Mouse (Mus musculus) liver, embryonic 15.5 days (tissue): ENCODE results near the gene Olfr538. TPM values are rescaled to one million over a fixed set of nuclear protein-coding genes. Genes with fewer than 3 reads are reported as not detected.
"Not testable (repeated sequence)": the region's sequence is repeated elsewhere in the genome, so short reads cannot be mapped to it uniquely, and the experiment has no call there.

Source experiments
- ATAC-seq: fragments of 200-750 bp; cut with Nextera tagmentation; 2 replicates; pipeline ENCODE4 v1.8.0; 2017; ENCODE audit warnings: moderate number of reproducible peaks, mild to moderate bottlenecking, moderate library complexity; ENCODE audit not compliant: insufficient read depth
- H3K27ac ChIP-seq: fragments of 300-500 bp; sonication (generic); replicated peaks from 2 replicates; pipeline ENCODE4 v1.5.1; 2015; ENCODE audit warnings: mild to moderate bottlenecking, inconsistent platforms
- H3K27me3 ChIP-seq: fragments of 300-500 bp; sonication (generic); 2 replicates; pipeline ENCODE4 v1.6.1; 2015; ENCODE audit warnings: mild to moderate bottlenecking, inconsistent platforms
- H3K36me3 ChIP-seq: fragments of 300-500 bp; sonication (generic); replicated peaks from 2 replicates; pipeline ENCODE4 v1.6.1; 2015; ENCODE audit warnings: moderate library complexity, mild to moderate bottlenecking, inconsistent platforms
- H3K4me1 ChIP-seq: fragments of 300-500 bp; sonication (generic); replicated peaks from 2 replicates; pipeline ENCODE4 v1.6.1; 2015; ENCODE audit warnings: inconsistent platforms
- H3K4me2 ChIP-seq: fragments of 300-500 bp; sonication (generic); 2 replicates; pipeline ENCODE4 v1.6.1; 2015; ENCODE audit warnings: moderate library complexity, mild to moderate bottlenecking, inconsistent platforms
- H3K4me3 ChIP-seq: fragments of 300-500 bp; sonication (generic); replicated peaks from 2 replicates; pipeline ENCODE4 v1.5.1; 2015; ENCODE audit warnings: mild to moderate bottlenecking, inconsistent platforms
- H3K9ac ChIP-seq: fragments of 300-500 bp; sonication (generic); 2 replicates; pipeline ENCODE4 v1.6.1; 2015; ENCODE audit warnings: moderate library complexity, mild to moderate bottlenecking, inconsistent platforms
- H3K9me3 ChIP-seq: fragments of 300-500 bp; sonication (generic); replicated peaks from 2 replicates; pipeline ENCODE4 v1.6.1; 2016; ENCODE audit warnings: inconsistent platforms
- WGBS: fragments of 180-500 bp; shearing (Covaris S2); methylation state at CpG from one replicate; pipeline ENCODE4 v1.1.7; 2015; ENCODE audit warnings: mixed read lengths; ENCODE audit not compliant: insufficient replicate concordance; 5-methylcytosine and 5-hydroxymethylcytosine counted together
- polyA plus RNA-seq: library from polyadenylated mRNA; unstranded; fragments of >200 nt; fragmentation: Nextera tagmentation; extraction: Ambion mirVana; gene quantifications from 2 replicates; pipeline ENCODE4 v1.2.1, GENCODE M21; 2015

Olfr538 gene
- not detected in 2 replicates for polyA plus RNA-seq

GRCm38 (mm10) chr7:140567586-140567985 is at the start of gene Olfr538:
Gene Olfr538, plus strand, starts transcription at chr7:140567886.
- Histone ChIP-seq H3K4me3 (no peak within 1 kb of the TSS), H3K4me2 (no peak within 1 kb of the TSS), H3K9me3 (no peaks in the 10 kb centered on the region), H3K27me3 (no peaks in the 10 kb centered on the region), H3K27ac (no peak within 1 kb of the TSS), H3K4me1 (no peaks in the 10 kb centered on the region), H3K9ac (no peak within 1 kb of the TSS), H3K36me3 (no peaks in the 10 kb centered on the region)
- 44% methylated on average over 3 of the region's 3 CpGs for WGBS
- no peak for ATAC-seq

DNA sequence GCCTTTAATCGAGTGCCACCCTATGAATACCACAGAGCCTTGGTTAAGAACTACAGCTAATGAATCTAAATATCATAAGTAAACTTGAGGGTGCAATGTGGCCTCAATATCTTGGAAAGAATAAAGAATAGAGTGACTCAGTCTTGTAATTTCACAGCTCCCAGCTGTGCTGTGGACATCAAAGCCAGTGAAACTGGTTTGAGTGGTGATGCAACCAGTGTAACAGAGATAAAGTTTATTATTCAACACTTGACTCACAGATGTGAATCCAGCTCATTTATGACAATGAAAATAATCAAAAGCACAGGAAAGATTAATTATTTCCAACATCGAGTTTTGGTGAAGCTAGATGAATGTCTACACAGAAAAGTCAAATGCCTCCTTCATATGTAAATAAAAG is 27.9 kb upstream of the Olfr538 start:
- no peak overlapping the region for H3K9ac ChIP-seq
- no peak overlapping the region for H3K4me2 ChIP-seq
- H3K4me3 ChIP-seq, result no peak overlapping the region
- 38% methylated on average over 2 of the region's 2 CpGs for WGBS
- H3K4me1 ChIP-seq, result no peaks in the 10 kb centered on the region
- no peaks in the 10 kb centered on the region for H3K36me3 ChIP-seq
- no peaks in the 10 kb centered on the region for H3K9me3 ChIP-seq
- ATAC-seq, result no peak
- H3K27ac ChIP-seq, result no peak overlapping the region
- no peaks in the 10 kb centered on the region for H3K27me3 ChIP-seq

GRCm38 (mm10) chr7:140600969-140601368 is 33.3 kb downstream of the Olfr538 start, which contains the start of gene Olfr46:
Gene Olfr46, plus strand, starts transcription at chr7:140601269.
- not testable (repeated sequence) for H3K27me3 ChIP-seq, H3K4me2 ChIP-seq, H3K4me1 ChIP-seq, H3K27ac ChIP-seq, ATAC-seq, H3K4me3 ChIP-seq, H3K9me3 ChIP-seq, H3K36me3 ChIP-seq, H3K9ac ChIP-seq
- 39% methylated on average over 2 of the region's 2 CpGs for WGBS

Other genes starting within 250 kb of the Olfr538 start
- not detected in 2 replicates for gene Olfr525, start 247.0 kb upstream of the Olfr538 start, polyA plus RNA-seq
- not detected in 2 replicates for gene Olfr527, start 233.9 kb upstream of the Olfr538 start, polyA plus RNA-seq
- gene Olfr60, start 206.2 kb upstream of the Olfr538 start, polyA plus RNA-seq, result not detected in 2 replicates
- not detected in 2 replicates for gene Olfr530, start 191.6 kb upstream of the Olfr538 start, polyA plus RNA-seq
- not detected in 2 replicates for gene Olfr531, start 165.0 kb upstream of the Olfr538 start, polyA plus RNA-seq
- gene Olfr532, start 146.2 kb upstream of the Olfr538 start, polyA plus RNA-seq, result not detected in 2 replicates
- gene Olfr533, start 104.5 kb upstream of the Olfr538 start, polyA plus RNA-seq, result not detected in 2 replicates
- gene Olfr535, start 83.7 kb upstream of the Olfr538 start, polyA plus RNA-seq, result not detected in 2 replicates
- gene Olfr536, start 60.5 kb upstream of the Olfr538 start, polyA plus RNA-seq, result not detected in 2 replicates
- gene Olfr46, start 33.4 kb downstream of the Olfr538 start, polyA plus RNA-seq, result not detected in 2 replicates
- gene Olfr61, start 61.1 kb downstream of the Olfr538 start, polyA plus RNA-seq, result not detected in 2 replicates
- gene Olfr53, start 78.6 kb downstream of the Olfr538 start, polyA plus RNA-seq, result not detected in 2 replicates
- not detected in 2 replicates for gene Olfr539, start 92.0 kb downstream of the Olfr538 start, polyA plus RNA-seq
- gene Olfr45, start 114.1 kb downstream of the Olfr538 start, polyA plus RNA-seq, result not detected in 2 replicates
- not detected in 2 replicates for gene Olfr541, start 129.4 kb downstream of the Olfr538 start, polyA plus RNA-seq
- 0.46 and 0.75 TPM in 2 replicates for gene Cyp2e1, start 195.9 kb downstream of the Olfr538 start, polyA plus RNA-seq
- gene Syce1, start 220.0 kb downstream of the Olfr538 start, polyA plus RNA-seq, result 0.06 and 0.13 TPM in 2 replicates